Mouse (Mus musculus) cerebellum, adult 11 months (tissue): Measurements from ENCODE around the gene Foxn3.

Experiments
- DNase-seq: peaks from one replicate; pipeline ENCODE4 v3.0.0; 2022

Foxn3 gene

GRCm38 (mm10) chr12:99519862-99520261 lies 43.5 kb downstream of the Foxn3 start:
- DNase-seq, result no peak

- DNase-seq, result peak; percentile 24
These were observed 44.2 kb downstream of the Foxn3 start for GRCm38 (mm10) chr12:99519191-99519614.

- DNase-seq, result no peak
These were observed 44.7 kb downstream of the Foxn3 start for GRCm38 (mm10) chr12:99518640-99519039.

- DNase-seq, result no peak
These were observed 45.3 kb downstream of the Foxn3 start for GRCm38 (mm10) chr12:99518126-99518525.

- DNase-seq, result no peak
These were observed 46.1 kb downstream of the Foxn3 start for GRCm38 (mm10) chr12:99517296-99517695.

- DNase-seq, result no peak
These were observed 47.9 kb downstream of the Foxn3 start for GRCm38 (mm10) chr12:99515481-99515880.

GRCm38 (mm10) chr12:99511644-99512043 lies 51.7 kb downstream of the Foxn3 start:
- DNase-seq, result no peak

- no peak for DNase-seq
These were observed 52.6 kb downstream of the Foxn3 start for GRCm38 (mm10) chr12:99510759-99511158.

- DNase-seq, result no peak
These were observed 61.2 kb downstream of the Foxn3 start for GRCm38 (mm10) chr12:99502225-99502624.

- DNase-seq, result no peak
These were observed 64.2 kb downstream of the Foxn3 start for GRCm38 (mm10) chr12:99498978-99499694.

GRCm38 (mm10) chr12:99498189-99498977 lies 65.0 kb downstream of the Foxn3 start:
- no peak for DNase-seq

GRCm38 (mm10) chr12:99496945-99497344 lies 66.4 kb downstream of the Foxn3 start:
- no peak for DNase-seq

GRCm38 (mm10) chr12:99490216-99490615 lies 73.2 kb downstream of the Foxn3 start:
- DNase-seq, result no peak

GRCm38 (mm10) chr12:99489001-99489592 lies 74.3 kb downstream of the Foxn3 start:
- no peak for DNase-seq

- DNase-seq, result no peak
These were observed 83.0 kb downstream of the Foxn3 start for GRCm38 (mm10) chr12:99480372-99480771.

GRCm38 (mm10) chr12:99474176-99474575 lies 89.2 kb downstream of the Foxn3 start:
- DNase-seq, result no peak

GRCm38 (mm10) chr12:99473406-99474133 lies 89.8 kb downstream of the Foxn3 start:
- no peak for DNase-seq

- DNase-seq, result no peak
These were observed 92.0 kb downstream of the Foxn3 start for GRCm38 (mm10) chr12:99471431-99471830.

- peak; percentile 28 for DNase-seq
These were observed 95.5 kb downstream of the Foxn3 start for GRCm38 (mm10) chr12:99467884-99468311.

GRCm38 (mm10) chr12:99467256-99467883 lies 96.0 kb downstream of the Foxn3 start:
- DNase-seq, result no peak

GRCm38 (mm10) chr12:99466426-99466825 lies 97.0 kb downstream of the Foxn3 start:
- no peak for DNase-seq

GRCm38 (mm10) chr12:99464291-99464690 lies 99.1 kb downstream of the Foxn3 start:
- DNase-seq, result no peak

- DNase-seq, result no peak
These were observed 100.5 kb downstream of the Foxn3 start for GRCm38 (mm10) chr12:99462846-99463245.
